Mouse (Mus musculus) CD4-positive, CD25-positive, alpha-beta regulatory T cell, adult 4 months (primary cell): ENCODE results near the gene Nfe2l2. TPM values are rescaled to one million over a fixed set of nuclear protein-coding genes. Genes with fewer than 3 reads are reported as not detected.
"Not testable (repeated sequence)": the region's sequence is repeated elsewhere in the genome, so short reads cannot be mapped to it uniquely, and the experiment has no call there.

Experiments
- ATAC-seq: one replicate; pipeline ENCODE4 v1.8.0; 2017
- polyA plus RNA-seq, 2 experiments: library from polyadenylated mRNA; unstranded; fragments of 100-300 nt; shearing (Covaris generic); gene quantifications; one replicate each; pipeline ENCODE4 v1.2.1; 2017

Nfe2l2 gene
- polyA plus RNA-seq, 2 experiments from 2014 or later: 41.7 to 45.5 TPM

DNA sequence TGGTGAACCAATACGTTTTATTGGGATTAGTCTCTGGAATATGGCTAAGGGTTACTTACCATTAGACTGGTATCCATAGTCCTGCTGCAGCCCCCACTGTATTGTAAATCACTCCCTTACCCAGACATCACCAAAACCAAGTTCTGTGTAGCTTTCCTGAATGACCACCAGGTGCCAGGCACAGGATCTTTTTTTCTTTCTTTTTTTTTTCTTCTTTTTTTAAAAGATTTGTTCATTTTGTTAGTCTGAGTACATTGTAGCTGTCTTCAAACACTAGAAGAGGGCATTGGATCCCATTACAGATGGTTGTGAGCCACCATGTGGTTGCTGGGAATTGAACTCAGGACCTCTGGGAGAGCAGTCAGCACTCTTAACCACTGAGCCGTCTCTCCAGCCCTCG, 8.6 kb upstream of the Nfe2l2 start:
- no peak for ATAC-seq

DNA sequence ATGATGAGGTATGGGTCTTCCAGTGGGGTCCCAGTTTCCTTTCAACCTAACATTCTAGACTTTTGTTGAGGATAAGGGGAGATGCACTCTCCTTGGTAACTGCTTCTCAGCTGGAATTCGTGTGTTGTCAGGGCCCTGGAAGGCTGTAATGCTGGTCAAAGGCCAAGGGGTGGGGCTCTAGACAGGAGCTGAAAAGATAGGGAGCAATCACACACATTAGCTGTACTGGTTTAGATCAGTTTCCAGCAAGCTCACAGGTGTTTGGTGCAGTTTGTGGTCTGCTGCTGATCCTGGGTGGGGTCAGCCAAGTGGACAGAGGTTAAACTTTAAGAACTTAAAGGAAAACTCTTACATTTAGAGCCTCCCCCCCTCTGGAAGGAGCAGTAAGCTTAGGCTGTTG, 3.0 kb upstream of the Nfe2l2 start:
- no peak for ATAC-seq

DNA sequence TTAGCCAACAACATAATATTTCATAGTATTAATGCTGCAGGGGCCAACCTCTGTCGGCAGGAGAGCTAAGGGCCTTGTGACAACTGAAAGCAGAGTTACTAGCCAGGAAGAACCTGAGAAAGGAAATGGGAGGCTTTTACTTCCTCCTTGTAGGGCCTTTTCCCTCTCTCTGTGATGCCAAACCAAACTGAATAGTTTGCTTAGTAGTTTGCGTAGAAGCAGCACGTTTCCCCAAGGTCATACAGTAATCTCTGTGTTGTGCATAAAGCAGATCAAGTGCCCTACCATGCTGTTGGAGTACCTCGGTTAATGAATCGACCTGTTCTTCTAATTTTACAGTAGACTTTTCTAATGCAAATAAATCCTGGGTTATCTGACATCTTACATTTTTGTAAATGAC, 2.0 kb upstream of the Nfe2l2 start:
- ATAC-seq: no peak

DNA sequence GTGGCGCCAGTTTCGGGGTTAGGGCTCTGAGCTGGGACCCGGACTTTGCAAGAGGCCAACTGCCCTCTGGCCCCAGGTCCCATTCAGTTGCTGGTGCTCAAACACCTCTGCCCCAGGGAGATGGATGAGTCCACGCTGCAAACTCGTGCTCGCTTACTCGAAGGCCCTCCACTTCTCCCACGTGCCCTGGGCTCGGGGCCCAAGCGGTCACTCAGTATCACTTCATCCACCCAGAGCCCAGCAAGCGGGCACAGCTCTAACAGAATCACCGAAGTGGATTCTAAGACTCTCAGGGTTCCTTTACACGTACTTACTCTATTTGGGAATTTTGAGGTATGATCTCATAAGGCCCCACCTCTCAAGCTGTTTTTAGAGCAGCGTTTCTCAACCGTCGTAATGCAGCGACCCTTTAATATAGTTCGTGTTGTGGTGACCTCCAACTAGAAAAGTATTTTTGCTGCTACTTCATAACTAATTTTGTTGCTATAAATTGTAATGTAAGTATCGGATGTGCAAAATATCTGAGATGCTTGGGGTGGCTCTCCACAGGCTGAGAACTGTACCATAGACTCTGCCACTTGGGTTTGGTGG, 816 bp upstream of the Nfe2l2 start:
- no peak for ATAC-seq

DNA sequence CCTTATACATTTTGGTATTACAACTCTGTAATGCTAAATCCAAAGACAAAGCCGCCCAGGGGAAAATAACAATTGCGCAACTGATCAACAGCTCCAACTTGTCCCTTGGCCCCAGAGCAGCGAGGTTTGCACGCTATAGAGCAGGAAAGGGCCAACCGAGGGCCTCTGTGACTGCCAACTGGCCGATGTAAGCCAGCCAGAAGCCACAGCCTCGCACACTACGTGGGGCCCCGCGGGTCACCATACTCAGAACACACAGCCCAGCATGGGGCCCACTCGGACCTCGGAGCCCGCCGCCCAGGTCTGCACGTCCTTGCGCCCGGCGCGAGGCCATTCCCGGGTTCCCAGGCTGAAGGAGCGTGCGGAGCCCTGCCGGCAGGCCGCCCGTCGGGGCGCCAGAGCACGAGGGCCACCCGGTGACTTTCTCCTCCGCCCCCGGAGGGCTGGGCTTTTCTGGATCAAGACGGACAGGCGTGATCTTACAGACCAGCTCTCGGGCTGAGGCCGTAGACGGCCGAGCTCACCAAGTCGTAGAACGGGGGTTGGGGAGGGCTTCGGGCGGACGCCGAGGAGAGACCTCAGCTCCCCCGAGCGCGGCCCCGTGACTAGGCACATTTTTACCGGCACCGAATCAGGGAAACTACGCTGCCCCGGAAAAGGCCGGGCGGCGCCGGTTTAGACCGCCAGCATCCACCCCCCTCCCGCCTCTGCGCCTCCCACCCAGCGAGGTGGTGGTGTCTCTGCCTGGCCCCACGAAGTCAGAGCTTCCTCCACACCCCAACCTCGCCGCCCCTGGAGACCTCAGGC, 863 bp downstream of the Nfe2l2 start:
- ATAC-seq: peak; percentile 69

DNA sequence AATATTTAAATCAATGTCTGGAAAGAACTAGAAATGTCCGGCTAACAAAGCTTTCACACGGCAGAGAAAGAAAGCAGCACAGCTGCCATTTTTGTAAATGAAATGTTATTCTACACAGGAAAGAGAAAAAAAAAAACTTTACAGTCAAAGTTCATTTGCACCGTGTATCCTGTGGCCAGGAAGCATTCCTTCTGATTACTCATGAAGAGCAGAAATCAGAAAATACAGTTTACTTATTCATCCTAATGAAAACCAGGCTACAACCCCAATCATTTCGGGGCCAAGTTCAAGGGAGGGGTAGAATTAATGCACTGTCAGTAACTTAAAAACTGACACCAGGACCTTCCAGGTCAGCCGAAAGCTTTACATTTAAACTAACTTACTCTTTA, 1.9 kb downstream of the Nfe2l2 start:
- no peak for ATAC-seq

DNA sequence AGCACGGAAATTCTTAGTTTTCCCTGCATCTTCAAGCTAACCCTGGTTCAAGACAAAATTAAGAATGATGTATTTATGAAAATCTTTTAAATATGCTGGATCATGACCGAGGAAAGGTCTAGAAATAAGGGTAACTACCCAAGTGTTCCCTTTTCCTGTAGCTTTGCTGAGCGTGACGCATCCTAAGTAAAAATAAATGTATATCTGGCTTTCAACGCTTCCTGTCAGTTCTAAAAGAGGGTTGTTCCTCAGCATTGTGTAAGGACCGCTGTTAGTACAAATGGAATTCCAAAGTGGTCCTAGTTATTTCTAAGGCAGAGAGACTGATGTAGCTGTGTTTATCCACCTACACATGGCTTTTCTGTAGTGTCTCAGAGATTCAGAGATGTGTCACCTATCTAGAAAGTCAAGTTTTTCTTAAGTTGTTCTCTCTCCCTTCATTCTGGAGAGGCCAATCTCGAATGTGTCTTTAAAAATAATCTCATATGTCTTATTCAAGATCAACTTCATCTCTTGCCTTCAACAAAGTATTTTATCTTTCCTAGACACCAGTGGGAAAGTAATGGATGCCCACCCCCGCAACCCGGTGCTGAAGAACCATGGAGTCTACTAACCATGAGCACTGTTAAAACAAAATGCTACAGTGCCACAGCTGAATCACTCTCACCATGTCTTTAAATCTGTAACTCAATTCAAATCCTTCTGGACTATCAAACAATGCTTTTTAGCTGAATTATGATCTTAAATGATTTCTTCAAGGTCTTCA, 2.4 kb downstream of the Nfe2l2 start:
- ATAC-seq: no peak

DNA sequence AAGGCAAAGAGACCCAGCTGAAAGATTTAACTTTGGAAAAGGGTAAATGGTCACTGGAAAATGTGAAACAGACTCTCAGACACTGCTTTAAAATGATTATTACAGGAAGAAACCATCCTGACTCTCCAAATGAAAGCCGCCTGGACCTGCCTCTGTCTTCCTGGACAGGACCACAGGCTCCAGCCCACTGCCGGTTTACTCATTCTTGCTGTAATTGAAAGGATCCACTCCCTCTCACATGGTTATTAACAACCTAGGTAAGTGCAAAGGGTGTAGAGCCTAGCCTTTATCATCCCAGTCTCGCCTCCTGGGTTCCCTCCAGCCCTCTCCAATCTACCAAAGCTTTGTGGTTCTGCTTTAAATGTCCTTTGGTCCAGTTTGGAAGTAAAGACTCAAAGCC, 3.2 kb downstream of the Nfe2l2 start:
- no peak for ATAC-seq

DNA sequence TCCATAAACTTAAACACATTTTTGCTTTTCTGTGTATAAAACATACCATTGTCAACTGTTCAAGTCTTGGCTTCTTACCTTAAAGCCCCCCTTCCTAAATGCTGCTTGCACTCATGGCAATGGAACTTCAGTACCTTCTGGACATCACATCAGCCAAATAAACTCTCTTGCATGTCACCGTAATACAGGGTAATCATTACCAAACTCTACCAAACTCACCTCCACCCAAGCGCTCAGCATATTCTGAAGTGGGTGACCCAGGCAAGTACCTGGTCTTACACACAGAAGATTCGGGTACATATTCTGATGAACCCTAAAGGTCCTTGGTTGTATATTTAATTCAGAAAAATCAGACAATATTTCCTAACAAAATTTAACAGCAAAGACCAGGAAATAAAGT, 3.9 kb downstream of the Nfe2l2 start:
- ATAC-seq: no peak

DNA sequence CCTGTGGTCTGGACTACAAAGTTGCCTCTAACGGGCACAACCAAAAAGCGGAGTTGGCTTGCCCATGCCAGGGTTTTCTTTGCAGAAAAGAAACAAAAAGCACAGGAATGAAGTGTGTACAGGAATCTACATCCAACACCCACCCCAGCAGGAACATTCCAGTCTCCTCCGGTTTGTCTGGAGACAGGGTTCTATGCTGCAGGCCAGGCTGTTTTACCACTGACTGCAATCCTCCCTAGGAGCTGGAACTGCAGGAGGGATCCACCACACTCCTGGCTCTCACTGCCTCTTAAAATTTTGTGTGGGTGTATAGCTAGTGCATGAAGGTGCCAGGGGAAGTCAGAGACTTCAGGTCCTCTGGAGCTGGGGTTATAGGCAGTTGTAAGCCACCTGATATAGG, 5.6 kb downstream of the Nfe2l2 start:
- ATAC-seq: no peak

DNA sequence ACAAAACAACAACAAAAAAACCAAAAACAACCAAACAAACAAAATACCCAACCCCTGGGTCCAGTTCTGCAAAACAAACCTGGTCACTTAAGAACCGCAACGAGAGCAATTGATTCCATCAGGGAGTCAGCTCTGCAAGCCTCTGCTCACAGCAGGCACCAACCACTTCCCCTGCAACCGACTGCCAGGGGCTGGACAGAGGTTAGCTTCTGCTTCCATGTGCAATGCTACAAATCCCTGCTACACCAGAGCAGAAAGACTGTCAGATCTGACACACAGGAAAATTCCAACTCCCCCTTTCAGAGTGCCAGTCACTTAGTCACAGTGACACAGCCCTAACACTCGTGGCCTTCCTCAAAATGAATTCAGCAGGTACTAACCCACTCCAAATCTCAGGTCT, 6.4 kb downstream of the Nfe2l2 start:
- no peak for ATAC-seq

DNA sequence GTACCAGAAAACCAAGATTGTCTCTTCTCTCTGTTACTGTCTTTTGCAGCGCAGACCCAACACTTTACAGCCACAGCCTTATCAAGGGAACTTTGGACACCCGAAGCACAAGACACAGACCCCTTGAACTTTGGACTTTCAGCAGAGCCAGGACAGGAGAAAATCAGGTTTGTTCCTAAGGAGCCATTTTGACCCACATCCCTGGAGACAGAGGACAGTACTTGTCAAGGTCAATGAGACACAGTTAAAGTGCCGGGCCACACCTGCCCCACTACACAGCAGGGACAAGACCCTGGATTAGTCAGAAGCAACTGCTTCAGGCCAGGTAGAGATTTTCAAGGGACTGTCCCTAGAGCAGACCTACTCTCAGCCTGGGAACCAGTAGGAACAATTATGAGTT, 7.2 kb downstream of the Nfe2l2 start:
- peak; percentile 21 for ATAC-seq

DNA sequence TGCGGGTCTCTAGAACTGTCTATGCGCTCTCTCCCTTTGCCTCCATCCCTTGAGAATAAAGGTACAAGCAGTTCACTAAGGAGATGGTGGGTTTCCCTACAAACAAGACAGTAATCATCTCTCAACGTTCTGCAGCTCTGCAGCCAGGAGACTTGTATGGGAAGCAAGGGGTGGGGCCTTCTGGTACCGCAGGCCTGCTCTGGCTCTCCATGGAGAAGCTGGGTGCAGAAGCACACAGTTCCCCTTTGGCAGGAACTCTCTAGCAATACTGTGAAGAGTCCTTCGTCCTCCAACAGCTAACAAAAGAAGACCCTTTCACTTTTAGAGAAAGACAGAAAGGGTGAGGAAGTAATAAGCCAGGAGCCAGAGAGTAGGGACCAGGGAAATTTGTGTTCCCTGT, 8.1 kb downstream of the Nfe2l2 start:
- ATAC-seq: no peak

DNA sequence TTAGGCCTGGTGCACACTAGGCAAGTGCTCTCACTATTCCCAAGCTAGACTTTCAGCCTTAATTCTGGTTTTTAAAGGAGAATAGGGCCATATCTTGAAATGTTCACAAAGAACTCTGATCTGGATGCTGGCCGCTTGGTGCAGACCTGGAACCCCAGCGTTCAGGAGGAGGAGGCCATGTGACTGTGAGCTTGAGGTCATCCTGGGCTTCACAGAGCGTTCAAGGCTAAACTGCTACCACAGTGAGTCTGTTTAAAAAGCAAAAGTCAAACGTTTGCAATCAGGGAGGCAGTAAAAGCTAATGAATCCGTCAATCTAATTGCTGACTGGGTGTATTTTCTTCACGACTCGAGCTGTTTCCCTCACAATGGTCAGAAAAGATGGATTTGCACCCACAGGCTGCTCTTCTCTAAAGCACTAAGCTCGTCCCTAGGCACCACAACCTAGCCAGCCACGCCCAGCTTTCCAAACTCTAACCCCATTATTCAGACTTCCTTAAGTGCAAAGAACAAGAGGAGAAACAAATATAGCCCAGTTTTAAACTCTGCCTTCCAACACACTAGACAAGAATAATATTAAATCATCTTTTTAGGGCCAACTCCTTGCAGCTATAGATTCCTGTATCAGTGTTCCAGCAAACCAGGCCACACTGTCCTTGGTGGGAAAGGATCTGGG, 8.6 kb downstream of the Nfe2l2 start:
- ATAC-seq: no peak

DNA sequence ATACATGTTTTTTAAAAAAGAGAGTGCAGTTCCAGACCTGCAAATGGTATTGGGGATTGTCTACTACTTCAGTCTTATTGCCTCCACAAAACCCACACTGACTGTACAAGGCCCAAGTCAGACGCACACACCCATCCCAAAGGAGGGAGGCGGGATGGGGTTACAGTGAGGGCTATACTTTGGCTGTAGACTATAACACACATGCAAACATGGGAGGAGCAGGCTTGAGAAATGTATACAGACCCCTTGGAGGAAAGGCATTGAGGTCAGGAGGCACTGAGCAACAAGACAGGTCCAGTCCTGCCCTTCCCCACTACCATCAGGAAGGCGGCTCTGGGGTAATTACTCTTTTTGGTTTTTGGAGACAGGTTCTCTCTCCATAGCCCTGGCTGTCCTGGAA, 9.5 kb downstream of the Nfe2l2 start:
- not testable (repeated sequence) for ATAC-seq

DNA sequence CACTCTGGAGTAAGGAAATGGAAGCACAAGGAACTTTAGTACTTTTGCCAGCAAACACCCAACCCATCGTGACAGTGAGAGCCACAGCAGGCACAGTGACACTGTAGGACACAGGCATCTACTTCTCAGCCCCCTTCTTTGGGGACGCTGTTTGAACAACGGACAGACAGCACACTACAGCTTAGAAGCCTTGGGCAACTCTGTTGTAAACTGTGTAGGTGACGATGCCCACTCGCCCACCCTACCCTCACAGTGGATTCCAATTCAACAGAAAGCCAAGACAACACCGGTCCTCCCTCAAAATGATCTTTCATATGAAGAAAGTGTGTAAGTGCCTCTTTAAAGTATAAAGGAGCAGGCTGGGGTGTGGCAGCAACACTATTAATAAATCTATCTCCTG, 12.1 kb downstream of the Nfe2l2 start:
- ATAC-seq: no peak

DNA sequence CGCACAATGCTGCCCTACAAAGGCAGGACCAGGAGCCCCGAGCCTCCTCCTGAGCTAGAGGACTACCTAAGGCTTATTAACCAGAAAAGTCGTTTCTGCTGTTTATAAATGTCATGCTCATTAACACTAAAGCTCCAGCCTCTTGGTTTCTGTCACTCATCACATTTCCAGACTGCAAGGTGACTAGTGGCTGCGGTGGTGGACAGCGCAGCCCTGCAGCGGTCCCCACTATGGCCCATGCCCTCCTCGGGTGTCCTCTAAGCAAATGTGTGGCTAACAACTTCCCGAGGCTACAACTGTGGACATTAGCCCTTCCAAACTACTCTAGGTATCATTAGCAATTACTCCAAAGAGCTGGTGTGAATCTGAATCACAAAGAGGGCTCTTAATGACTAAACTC, 13.1 kb downstream of the Nfe2l2 start:
- ATAC-seq: no peak

DNA sequence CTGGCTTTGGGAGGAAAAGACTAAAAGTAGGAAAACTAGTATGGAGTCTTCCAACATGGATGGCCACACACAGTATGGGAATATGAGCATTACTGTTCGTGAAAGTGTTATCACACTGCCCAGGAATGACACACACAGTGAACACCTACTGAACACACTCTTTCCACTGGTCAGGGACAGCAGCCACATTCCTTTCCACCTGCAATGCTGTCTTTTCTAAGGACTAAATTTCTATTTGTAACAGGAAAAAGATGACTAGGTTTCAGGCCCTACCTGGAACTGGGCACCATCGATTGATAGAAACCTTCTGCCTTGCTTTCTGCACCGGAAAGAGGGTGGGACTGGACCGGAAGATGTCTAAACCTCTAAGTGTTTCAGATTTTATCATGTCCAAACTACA, 13.8 kb downstream of the Nfe2l2 start:
- ATAC-seq: peak; percentile 21

DNA sequence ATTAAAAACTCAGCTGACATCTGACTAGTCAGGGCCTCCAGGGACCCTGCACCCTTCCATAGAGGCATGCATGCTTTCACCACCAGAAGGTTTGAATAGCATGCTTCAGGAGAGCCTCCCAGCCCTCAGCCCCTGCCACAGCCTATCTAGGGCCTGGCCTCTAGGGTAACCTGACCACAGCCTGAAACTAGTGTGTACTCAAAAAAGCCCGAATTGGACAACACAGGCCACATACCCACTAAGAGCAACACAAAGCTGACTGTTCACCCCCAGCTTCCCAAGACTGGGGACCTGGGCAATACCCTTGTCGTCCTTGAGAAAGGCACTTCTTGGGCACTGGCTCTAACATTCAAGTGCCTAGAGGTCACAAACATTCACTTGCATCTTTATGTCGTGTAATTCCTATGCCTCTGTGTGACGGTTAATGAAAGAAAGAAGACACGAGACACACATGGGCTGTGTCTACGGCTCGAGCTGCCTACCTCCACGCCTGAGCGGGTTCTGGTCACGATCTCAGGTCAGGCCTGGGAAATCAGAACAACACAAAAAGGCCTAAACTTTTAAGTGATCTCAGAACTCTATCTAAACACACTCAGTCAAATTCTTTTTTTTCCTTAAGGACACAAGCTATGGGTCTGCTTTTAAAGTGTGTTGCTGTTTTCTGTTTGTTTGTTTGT, 14.8 kb downstream of the Nfe2l2 start:
- no peak for ATAC-seq

DNA sequence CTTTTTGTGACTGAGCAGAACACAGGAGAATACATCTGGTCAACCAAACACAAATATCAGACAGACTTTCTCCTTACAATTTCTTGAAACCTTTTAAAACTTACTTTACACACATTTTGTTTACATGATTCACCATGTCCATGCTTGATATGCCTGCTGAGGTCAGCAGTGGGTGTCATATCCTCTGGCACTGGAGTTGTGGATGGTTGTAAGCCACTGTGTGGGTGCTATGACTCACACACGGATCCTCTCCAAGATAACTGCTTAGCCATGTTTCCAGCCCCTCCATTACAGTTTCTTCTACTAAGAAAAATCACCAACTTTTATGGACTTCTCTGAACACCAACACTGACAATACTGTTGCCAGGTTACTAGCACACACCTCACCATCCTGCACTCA, 15.5 kb downstream of the Nfe2l2 start:
- no peak for ATAC-seq

DNA sequence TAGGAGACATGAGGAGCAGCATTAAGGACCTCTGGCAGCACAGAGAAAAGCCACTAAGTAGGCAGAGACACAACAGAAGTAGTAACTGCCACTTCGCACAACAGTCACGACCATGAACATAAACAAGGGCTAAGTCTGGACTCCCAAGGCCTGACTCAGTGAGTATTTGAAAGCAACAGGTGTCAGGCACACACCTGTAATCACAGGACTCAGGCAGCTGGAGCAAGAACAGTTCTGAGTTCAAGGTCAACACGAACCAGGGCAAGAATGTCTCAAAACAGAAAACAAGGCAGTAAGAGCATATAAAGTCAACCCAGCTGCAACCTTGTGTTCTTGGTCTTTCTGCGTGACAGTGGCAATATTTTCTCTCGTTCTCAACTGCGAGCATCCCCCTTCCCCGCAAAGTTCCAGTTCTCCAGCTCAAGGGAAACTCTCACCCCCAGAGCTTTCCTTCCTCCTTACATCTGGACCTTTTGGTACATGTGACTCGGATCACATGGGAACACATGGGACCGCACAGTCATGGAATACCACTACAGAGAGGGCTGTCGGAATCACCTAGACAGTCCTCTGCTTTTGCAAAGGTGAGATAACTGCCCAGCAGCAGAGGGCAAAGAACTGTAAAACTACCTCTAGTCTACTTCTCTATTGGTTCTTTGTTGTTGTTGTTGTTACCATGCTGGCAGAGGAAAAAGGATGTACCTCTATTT, 17.2 kb downstream of the Nfe2l2 start:
- no peak for ATAC-seq

DNA sequence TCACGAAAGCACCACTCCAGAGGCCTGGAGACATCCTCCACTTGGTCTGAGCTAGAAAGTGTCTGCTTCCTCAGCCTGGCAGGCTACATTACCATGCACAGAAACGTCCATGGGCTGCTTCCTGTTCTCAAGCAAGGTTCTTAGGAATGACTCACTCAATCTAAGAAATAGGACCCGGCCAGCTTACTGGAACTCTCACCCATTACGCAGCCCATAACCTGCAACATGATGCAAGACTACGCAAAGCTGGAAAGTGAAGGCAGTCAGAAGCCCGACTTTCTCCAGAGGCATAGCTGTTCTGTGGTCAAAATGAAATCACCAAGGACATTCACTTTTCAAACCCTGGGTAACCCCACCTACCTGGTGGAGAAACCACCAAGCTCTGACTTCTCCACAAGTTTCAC, 19.0 kb downstream of the Nfe2l2 start:
- ATAC-seq: peak; percentile 19
